Mouse (Mus musculus) liver (tissue): ENCODE measurements around the gene Zmat5.

Source experiments
- DNase-seq: peaks from one replicate; pipeline ENCODE4 v3.0.0-alpha.2; 2020; ENCODE audit warnings: mixed read lengths

Gene Zmat5

GRCm38 (mm10) chr11:4740785-4741184 lies 36.3 kb downstream of the Zmat5 start:
- no peak for DNase-seq

DNA sequence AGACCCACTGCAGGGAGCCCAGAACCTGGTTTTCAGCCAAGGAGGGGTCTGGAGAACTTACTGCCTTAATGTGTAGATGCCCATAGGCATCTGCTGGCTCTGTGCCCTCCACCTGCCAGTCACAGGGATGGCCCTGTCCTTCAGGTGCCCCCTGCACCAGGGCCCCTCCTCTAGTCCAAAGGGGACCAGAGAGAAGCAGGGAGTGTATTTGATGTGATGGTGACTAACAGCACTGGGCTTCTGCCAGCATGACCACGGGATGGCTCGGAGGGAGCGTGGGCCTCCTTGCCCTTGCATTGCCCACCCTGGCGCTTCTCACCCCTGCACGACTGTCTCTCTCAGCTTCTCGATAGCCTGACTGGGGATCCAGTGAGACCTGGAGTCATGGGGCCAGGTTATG lies 40.2 kb downstream of the Zmat5 start:
- no peak for DNase-seq

GRCm38 (mm10) chr11:4745969-4746368 lies 41.5 kb downstream of the Zmat5 start:
- DNase-seq = no peak

DNA sequence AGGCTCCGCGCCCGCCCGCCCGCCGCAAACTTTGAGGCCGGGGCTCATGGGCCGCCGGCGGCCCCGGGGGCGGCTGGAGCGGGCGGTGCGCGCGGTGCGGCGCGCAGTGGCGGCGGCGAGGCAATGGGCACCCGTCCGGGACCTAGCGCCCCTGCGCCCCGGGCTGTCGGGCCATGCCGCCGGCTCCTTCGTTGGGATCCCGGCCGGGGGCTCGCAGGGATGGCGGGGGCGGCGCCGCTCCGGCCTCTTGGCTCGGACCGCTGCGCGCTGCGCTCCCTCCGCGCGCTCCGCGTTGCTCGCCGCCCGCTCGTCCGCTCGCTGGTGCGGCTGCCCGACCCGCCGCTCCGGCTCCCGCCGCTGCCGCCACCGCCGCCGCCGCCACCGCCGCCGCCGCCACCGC lies 42.3 kb downstream of the Zmat5 start, which contains the start of gene Cabp7:
TSS of gene Cabp7 (minus strand) at position 46 of the 400 bp plus-strand sequence.
- DNase-seq = no peak

DNA sequence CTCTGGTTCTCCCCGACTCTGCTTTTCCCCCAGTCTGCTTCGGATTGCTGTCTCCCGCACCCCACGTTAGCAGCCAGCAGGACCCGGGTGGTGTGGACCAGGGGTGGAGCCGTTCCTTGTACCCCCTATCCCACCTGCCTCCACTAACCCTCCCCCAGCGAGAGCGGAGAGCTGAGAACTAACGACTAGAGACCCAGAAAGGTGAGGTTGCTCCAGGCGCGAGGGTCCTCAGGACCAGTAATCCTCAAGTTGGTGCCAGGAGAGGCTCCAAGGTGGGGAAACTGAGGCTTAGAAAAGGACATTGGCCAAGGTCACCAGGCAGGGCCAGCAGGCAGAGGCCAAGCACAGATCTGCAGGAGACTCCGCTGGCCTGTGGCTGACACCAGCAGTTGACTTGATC lies 42.8 kb downstream of the Zmat5 start:
- DNase-seq = no peak

DNA sequence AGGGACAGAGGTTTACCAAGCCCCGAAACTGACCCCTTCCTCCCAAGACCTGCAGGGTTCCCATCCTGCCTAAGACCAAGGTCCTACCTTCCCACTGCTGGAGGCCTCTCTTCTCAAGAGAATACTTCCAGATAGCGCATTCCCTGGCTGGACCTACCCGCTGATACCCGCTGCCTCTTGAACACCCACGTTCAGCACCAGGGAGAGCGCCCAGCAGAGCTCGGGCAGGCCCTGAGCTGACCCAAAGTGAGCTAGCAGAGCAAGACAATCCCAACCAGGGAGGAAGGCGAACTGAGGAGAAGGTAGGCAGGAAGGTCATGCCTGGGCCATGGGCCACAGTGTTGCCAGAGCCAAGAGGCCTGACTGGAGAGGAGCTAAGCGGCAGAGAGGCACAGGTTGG lies 45.8 kb downstream of the Zmat5 start:
- DNase-seq = peak; percentile 72

GRCm38 (mm10) chr11:4752836-4753235 lies 48.4 kb downstream of the Zmat5 start:
- no peak for DNase-seq

GRCm38 (mm10) chr11:4754036-4754435 lies 49.6 kb downstream of the Zmat5 start:
- DNase-seq = no peak

GRCm38 (mm10) chr11:4754867-4755266 lies 50.4 kb downstream of the Zmat5 start:
- no peak for DNase-seq

GRCm38 (mm10) chr11:4756460-4756859 lies 52.0 kb downstream of the Zmat5 start:
- no peak for DNase-seq

DNA sequence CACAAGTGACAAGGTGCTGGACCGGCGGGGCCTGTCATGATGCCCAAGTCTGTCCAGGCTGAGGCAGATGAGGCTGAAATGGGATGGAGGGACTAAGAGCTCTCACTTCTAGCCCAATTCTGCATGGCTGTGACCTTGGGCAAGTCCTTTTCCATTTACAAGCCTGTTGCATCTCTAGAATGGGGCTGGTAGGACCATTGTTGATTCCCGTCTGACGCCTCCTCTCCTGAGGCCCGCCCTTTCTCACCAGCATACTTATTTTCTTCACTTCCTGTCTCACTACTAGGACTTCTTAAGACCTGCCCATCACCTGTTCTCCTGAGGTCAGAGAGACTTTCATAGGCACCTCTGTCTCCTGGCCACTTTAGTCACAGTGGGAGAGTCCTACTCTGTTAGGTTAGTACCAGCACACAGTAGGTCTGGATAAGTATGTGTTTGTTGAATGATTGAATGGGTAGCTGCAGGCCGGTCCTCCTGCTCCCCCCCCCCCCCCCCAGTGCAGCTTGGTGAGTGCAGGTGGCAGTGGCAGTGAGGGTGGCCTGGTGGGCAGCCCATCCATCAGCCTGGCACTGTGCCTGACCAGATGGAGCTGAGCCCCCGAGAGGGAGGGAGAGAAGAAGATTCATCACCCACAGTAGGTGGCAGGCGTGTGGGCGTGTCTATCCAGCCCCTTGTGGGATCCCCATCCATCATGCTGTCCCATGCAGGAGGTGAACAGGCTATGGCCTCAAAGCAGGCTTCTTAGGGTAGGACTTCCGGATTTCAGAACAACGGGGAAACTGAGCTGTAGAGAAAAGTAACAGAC lies 52.7 kb downstream of the Zmat5 start:
- DNase-seq = no peak

DNA sequence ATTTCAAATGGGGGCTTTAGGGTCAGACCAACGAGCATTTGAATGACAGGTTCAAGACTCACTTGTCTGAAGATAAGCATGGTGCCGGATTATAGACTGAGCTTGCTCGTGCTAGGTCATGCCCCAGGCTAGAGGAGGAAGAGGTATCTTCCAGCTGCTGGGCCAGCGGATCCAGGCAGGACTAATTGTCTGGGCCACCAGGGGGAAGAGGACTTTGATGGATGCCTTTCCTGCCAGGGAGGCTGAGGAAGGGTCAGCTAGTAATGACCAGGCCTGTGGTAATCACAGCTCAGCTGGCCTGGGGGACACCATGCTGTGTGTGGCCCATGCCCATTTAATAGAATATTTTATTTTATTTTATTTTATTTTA lies 53.3 kb downstream of the Zmat5 start:
- no peak for DNase-seq

GRCm38 (mm10) chr11:4760438-4760837 lies 56.0 kb downstream of the Zmat5 start:
- DNase-seq = no peak

DNA sequence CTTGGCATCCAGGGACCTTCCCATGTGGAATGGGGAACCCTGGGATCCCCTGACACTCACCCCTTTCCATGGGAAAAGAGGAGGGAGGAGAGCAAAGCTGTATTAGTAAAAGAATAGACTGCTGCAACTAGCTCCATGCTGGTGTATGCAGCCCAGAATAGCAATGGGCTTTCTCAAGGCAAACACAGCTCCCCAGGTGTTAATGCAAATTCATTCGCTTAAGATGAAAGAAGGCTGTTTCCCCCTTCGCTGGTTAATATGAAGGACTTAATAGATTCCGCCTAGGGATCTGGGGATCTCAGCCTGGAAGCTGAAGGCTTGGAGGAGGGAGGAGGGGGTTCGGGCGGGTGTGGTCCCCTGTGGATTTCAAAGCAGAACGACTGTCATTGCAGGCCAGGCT lies 57.5 kb downstream of the Zmat5 start:
- DNase-seq = no peak

GRCm38 (mm10) chr11:4762511-4762910 lies 58.0 kb downstream of the Zmat5 start:
- no peak for DNase-seq

DNA sequence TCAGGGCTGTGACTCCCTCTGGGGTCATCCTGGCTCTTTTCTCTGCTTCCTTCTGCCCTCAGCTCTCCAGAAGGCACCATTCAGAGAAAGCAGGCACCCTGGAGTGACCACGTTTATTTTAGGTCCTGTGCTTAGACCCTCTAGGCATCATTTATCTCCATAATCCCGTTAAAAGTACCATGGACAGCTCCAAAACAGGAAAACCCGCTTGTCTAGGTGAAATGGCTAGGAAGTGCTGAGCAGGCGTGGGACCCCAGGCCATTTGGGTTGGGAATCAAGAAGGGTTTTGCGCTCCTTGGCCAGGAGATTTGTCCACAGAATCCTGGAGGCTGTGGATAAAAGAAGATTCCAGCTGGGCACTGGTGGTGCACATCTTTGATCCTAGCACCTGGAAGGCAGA lies 59.2 kb downstream of the Zmat5 start:
- no peak for DNase-seq

- DNase-seq = no peak
Measured at GRCm38 (mm10) chr11:4764476-4764875, 60.0 kb downstream of the Zmat5 start.

DNA sequence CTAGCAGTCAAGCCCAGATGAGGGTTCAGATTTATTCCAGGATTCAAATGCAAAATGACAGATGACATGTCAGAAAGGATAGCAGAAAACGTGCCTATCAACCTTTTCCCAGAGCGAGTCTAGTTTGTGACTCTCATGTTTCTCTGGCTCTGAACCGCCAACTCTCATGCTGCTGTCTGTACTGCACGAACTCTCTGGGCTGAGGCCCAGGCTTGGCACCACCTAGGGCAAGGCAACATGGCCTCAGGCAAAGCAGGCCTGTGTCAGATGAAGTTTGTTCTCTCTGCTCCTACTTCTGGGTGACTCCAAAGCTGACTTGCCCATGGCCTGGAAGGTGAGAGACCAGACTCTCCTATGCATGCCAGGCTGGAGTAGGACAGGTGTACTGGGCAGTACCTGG lies 63.9 kb downstream of the Zmat5 start:
- no peak for DNase-seq

DNA sequence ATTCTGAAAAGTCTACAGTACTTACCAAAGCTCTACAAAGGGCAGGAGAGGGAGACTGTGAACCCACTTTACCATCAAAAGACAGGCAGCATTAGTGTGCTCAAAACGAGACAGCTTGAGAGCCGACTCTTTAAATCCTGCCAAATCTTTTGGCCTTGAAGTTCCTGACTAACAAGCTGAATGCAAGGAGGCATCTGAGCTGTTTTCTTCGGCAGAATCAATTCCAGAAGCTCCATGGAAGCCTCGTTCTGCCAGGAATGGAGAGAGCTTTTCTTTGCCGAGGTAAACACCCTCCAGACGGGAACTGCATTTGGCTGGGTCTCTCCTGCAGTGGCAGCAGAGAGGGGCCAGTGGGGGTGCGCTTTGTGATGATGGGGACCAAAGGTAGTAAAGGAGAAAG lies 64.8 kb downstream of the Zmat5 start:
- DNase-seq = no peak

- DNase-seq = no peak
Measured at GRCm38 (mm10) chr11:4769881-4770280, 65.4 kb downstream of the Zmat5 start.

DNA sequence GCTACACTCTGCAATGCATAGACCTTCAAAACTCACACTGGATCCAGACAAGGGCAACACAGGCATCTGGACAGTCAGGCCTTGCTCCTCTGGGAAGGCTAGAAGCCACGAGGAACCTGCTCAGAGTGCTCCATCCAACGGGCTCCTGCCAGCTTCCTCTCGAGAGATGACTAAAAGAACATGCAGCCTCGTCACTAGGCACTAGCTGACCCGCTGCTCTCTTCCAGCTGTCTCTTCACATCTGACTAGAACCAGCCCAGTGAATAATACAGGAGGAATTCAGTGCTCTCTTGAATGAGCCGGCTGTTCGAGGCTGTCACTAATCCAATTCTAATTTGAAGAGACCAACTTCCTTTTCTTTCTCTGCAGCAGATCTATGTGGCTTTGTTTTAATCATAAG lies 67.3 kb downstream of the Zmat5 start:
- DNase-seq = no peak

GRCm38 (mm10) chr11:4772925-4773324 lies 68.4 kb downstream of the Zmat5 start:
- peak; percentile 77 for DNase-seq

GRCm38 (mm10) chr11:4780927-4781326 lies 76.4 kb downstream of the Zmat5 start:
- no peak for DNase-seq

DNA sequence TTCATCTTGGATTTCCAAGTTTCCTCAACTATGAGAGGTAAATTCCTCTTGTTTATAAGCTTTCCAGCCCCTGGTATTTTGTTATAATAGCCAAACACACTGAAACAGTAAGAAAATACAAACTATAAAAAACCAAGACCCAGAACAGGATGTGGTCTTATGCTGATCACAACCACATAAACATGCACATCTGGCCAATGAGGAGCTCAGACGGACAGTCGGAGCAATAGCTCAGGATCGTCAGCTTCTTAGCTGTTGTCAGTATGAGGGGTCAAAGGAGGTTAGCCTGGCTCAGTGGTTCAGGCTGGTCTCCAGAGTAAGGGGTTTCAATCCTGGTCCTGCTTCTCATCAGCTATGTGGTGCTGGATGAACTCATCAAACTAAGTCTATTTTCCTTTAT lies 78.6 kb downstream of the Zmat5 start:
- DNase-seq = no peak

DNA sequence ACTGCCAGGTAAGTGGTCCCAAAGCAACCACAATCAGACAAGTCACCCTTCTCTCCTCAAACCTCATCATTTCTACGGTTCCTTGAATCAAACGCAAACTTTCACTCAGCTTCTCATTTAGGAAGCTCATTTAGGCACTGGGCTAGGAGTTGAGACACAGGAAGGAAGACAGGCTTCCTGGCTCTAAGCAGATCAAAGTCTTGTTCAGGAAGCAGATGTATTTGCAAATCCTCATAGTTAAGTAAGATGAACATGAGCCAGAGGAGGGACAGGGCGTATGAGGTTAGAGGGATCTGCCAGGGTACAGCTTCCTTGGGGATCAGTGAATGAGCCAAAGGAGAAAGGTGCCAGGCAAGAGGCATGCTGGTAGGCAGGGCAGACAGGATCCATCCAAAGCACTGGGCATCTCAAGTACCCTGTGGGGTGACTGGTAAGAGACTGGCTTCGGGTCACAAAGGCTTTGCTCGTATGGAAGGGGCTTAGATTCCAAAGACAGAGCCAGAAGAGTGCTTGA lies 80.2 kb downstream of the Zmat5 start:
- DNase-seq = no peak
